Mouse (Mus musculus) cerebellum, adult 9-11 months (tissue): ENCODE measurements around the gene Olfr644.

ENCODE experiments used
- DNase-seq: peaks from one replicate; pipeline ENCODE4 v3.0.0; 2022

The Olfr644 gene

GRCm38 (mm10) chr7:104071769-104072168, at the start of gene Olfr644:
Olfr644 (minus strand) TSS chr7:104071869.
- no peak for DNase-seq

- no peak for DNase-seq
These were observed 33.0 kb upstream of the Olfr644 start, which contains the start of gene Olfr646 for GRCm38 (mm10) chr7:104104757-104104972. Olfr646 (plus strand) TSS chr7:104104873.

GRCm38 (mm10) chr7:104103913-104104756, 32.5 kb upstream of the Olfr644 start:
- no peak for DNase-seq

GRCm38 (mm10) chr7:104085365-104085764, 13.7 kb upstream of the Olfr644 start, which contains the start of gene Olfr645:
Olfr645 (minus strand) TSS chr7:104085465.
- no peak for DNase-seq

GRCm38 (mm10) chr7:104061345-104061744, 10.3 kb downstream of the Olfr644 start, which contains the start of gene 4930516K23Rik:
4930516K23Rik (minus strand) TSS chr7:104061445.
- DNase-seq: no peak

- DNase-seq: no peak
These were observed 12.5 kb downstream of the Olfr644 start for GRCm38 (mm10) chr7:104059215-104059614.

- DNase-seq: no peak
These were observed 19.1 kb downstream of the Olfr644 start, which contains the start of gene Olfr642 for GRCm38 (mm10) chr7:104052566-104052965. Olfr642 (minus strand) TSS chr7:104052666.

- DNase-seq: no peak
These were observed 20.9 kb downstream of the Olfr644 start for GRCm38 (mm10) chr7:104050745-104051144.

- no peak for DNase-seq
These were observed 36.5 kb downstream of the Olfr644 start, which contains the start of gene Olfr641 for GRCm38 (mm10) chr7:104035145-104035544. Olfr641 (plus strand) TSS chr7:104035445.

GRCm38 (mm10) chr7:104026978-104027377, 44.7 kb downstream of the Olfr644 start:
- no peak for DNase-seq

- no peak for DNase-seq
These were observed 46.2 kb downstream of the Olfr644 start, which contains the start of gene Olfr640 for GRCm38 (mm10) chr7:104025473-104025872. Olfr640 (minus strand) TSS chr7:104025573.

GRCm38 (mm10) chr7:104021651-104022050, 50.0 kb downstream of the Olfr644 start:
- no peak for DNase-seq

GRCm38 (mm10) chr7:104018953-104019352, 52.7 kb downstream of the Olfr644 start:
- DNase-seq: no peak

- DNase-seq: no peak
These were observed 54.5 kb downstream of the Olfr644 start, which contains the start of gene Olfr639 for GRCm38 (mm10) chr7:104017203-104017602. Olfr639 (minus strand) TSS chr7:104017303.
